Mouse (Mus musculus) cortical plate, adult 2 months (tissue): ENCODE measurements around the gene H2-Ab1. TPM values are rescaled to one million over a fixed set of nuclear protein-coding genes. Genes with fewer than 3 reads are reported as not detected.

Experiments used
- H3K27ac ChIP-seq: fragments of 200-500 bp; 2 replicates; pipeline ENCODE4 v1.5.1; 2012; ENCODE audit warnings: low read length, control low read depth, inconsistent platforms; ENCODE audit not compliant: insufficient read depth
- H3K4me1 ChIP-seq: fragments of 200-500 bp; 2 replicates; pipeline ENCODE4 v1.6.1; 2011; ENCODE audit warnings: low read length; ENCODE audit not compliant: control insufficient read depth, insufficient read depth
- H3K4me3 ChIP-seq: fragments of 200-500 bp; 2 replicates; pipeline ENCODE4 v1.5.1; 2011; ENCODE audit warnings: mild to moderate bottlenecking, low read length, control low read depth; ENCODE audit not compliant: insufficient read depth
- CTCF ChIP-seq: fragments of 200-500 bp; IDR thresholded peaks from 2 replicates; pipeline ENCODE4 v1.5.1; 2011; ENCODE audit warnings: mild to moderate bottlenecking, control low read depth, low read length; ENCODE audit not compliant: insufficient read depth; ENCODE audit errors: extremely low read depth
- POLR2A ChIP-seq: fragments of 200-500 bp; IDR thresholded peaks from 2 replicates; pipeline ENCODE4 v1.6.1; 2011; ENCODE audit warnings: mild to moderate bottlenecking, low read length, control low read depth; ENCODE audit not compliant: insufficient read depth; ENCODE audit errors: extremely low read depth
- polyA plus RNA-seq: library from polyadenylated mRNA; depleted of rRNA; stranded (reverse); fragments of >200 nt; gene quantifications from 2 replicates; pipeline ENCODE4 v1.2.3, GENCODE M21; 2012

Gene H2-Ab1
- polyA plus RNA-seq, 1 experiment = 3.6 TPM

GRCm38 (mm10) chr17:34251666-34252065, 5.8 kb upstream of the H2-Ab1 start:
- Histone ChIP-seq H3K4me1 (no peaks in the 10 kb centered on the region), H3K4me3 (no peak overlapping the region)
- TF ChIP-seq CTCF (no peak), POLR2A (no peak)

GRCm38 (mm10) chr17:34256501-34256900, 988 bp upstream of the H2-Ab1 start:
- Histone ChIP-seq H3K27ac (no peak overlapping the region), H3K4me1 (no peaks in the 10 kb centered on the region), H3K4me3 (no peak overlapping the region)
- no peak for TF ChIP-seq POLR2A
- no peak for TF ChIP-seq CTCF

More at GRCm38 (mm10) chr17:34251666-34252065, 5.8 kb upstream of the H2-Ab1 start:
- H3K27ac ChIP-seq = no peak overlapping the region

GRCm38 (mm10) chr17:34260551-34260950, 3.1 kb downstream of the H2-Ab1 start:
- Histone ChIP-seq H3K4me3 (no peak overlapping the region), H3K27ac (no peak overlapping the region), H3K4me1 (no peaks in the 10 kb centered on the region; the same call in 1 of the 2 replicates)
- TF ChIP-seq CTCF = no peak
- TF ChIP-seq POLR2A = no peak

GRCm38 (mm10) chr17:34261502-34261901, 4.0 kb downstream of the H2-Ab1 start:
- no peak overlapping the region for H3K27ac ChIP-seq
- no peak overlapping the region for H3K4me3 ChIP-seq
- TF ChIP-seq CTCF (no peak), POLR2A (no peak)
- no peaks in the 10 kb centered on the region; the same call in 1 of the 2 replicates for H3K4me1 ChIP-seq

- Histone ChIP-seq H3K4me3 (peak overlapping the region; percentile 27), H3K27ac (no peak overlapping the region), H3K4me1 (no peaks in the 10 kb centered on the region; the same call in 1 of the 2 replicates)
- no peak for TF ChIP-seq POLR2A
- TF ChIP-seq CTCF = no peak
These were observed 5.6 kb downstream of the H2-Ab1 start for GRCm38 (mm10) chr17:34263068-34263467.

GRCm38 (mm10) chr17:34263811-34264371, 6.4 kb downstream of the H2-Ab1 start:
- H3K4me1 ChIP-seq = no peaks in the 10 kb centered on the region; the same call in 1 of the 2 replicates
- no peak overlapping the region for H3K4me3 ChIP-seq
- H3K27ac ChIP-seq = no peak overlapping the region

GRCm38 (mm10) chr17:34264452-34265351, 7.2 kb downstream of the H2-Ab1 start:
- H3K4me1 ChIP-seq = no peaks in the 10 kb centered on the region; the same call in 1 of the 2 replicates
- no peak for TF ChIP-seq CTCF
- TF ChIP-seq POLR2A = no peak
- H3K4me3 ChIP-seq = peak overlapping the region; percentile 37
- no peak overlapping the region for H3K27ac ChIP-seq

More at GRCm38 (mm10) chr17:34263811-34264371, 6.4 kb downstream of the H2-Ab1 start:
- TF ChIP-seq POLR2A (no peak), CTCF (no peak)

- TF ChIP-seq CTCF (no peak), POLR2A (no peak)
- Histone ChIP-seq H3K4me1 (no peaks in the 10 kb centered on the region; the same call in 1 of the 2 replicates), H3K4me3 (no peak overlapping the region), H3K27ac (no peak overlapping the region)
These were observed 10.8 kb downstream of the H2-Ab1 start for GRCm38 (mm10) chr17:34268262-34268661.

- TF ChIP-seq CTCF (no peak), POLR2A (no peak)
- no peaks in the 10 kb centered on the region; the same call in 1 of the 2 replicates for H3K4me1 ChIP-seq
- H3K27ac ChIP-seq = no peak overlapping the region
- no peak overlapping the region for H3K4me3 ChIP-seq
These were observed 11.3 kb downstream of the H2-Ab1 start for GRCm38 (mm10) chr17:34268748-34269147.
